Mouse (Mus musculus): ENCODE measurements around the gene Jup. TPM values are rescaled to one million over a fixed set of nuclear protein-coding genes. Genes with fewer than 3 reads are reported as not detected.

The Jup gene
- polyA plus RNA-seq, 1 experiment: 48.2 TPM

- H3K4me3 ChIP-seq (ENCODE audit: insufficient read depth, low read length): no peak overlapping the region
- TF ChIP-seq POLR2A (IDR thresholded peaks at IDR 0.05; ENCODE audit: extremely low read depth, insufficient read depth, low read length): no peak
- no peak for TF ChIP-seq CTCF (IDR thresholded peaks at IDR 0.05; ENCODE audit: extremely low read depth, insufficient read depth, low read length)
- H3K4me1 ChIP-seq (ENCODE audit: control insufficient read depth, insufficient read depth, low read length): no peaks in the 10 kb centered on the region
- no peak overlapping the region for H3K27ac ChIP-seq (ENCODE audit: insufficient read depth, low read length)
Observed at GRCm38 (mm10) chr11:100409686-100410085, 12.1 kb upstream of the Jup start.

- H3K4me1 ChIP-seq (ENCODE audit: control insufficient read depth, insufficient read depth, low read length): no peaks in the 10 kb centered on the region
- TF ChIP-seq CTCF (IDR thresholded peaks at IDR 0.05; ENCODE audit: extremely low read depth, insufficient read depth, low read length): no peak
- no peak for TF ChIP-seq POLR2A (IDR thresholded peaks at IDR 0.05; ENCODE audit: extremely low read depth, insufficient read depth, low read length)
- H3K27ac ChIP-seq (ENCODE audit: insufficient read depth, low read length): no peak overlapping the region
- H3K4me3 ChIP-seq (ENCODE audit: insufficient read depth, low read length): no peak overlapping the region
Observed at GRCm38 (mm10) chr11:100408835-100409462, 11.4 kb upstream of the Jup start.

GRCm38 (mm10) chr11:100408076-100408834 lies 10.7 kb upstream of the Jup start:
- no peak for TF ChIP-seq POLR2A (IDR thresholded peaks at IDR 0.05; ENCODE audit: extremely low read depth, insufficient read depth, low read length)
- peak; percentile 65 for TF ChIP-seq CTCF (IDR thresholded peaks at IDR 0.05; ENCODE audit: extremely low read depth, insufficient read depth, low read length)
- H3K4me3 ChIP-seq (ENCODE audit: insufficient read depth, low read length): no peak overlapping the region
- no peak overlapping the region for H3K27ac ChIP-seq (ENCODE audit: insufficient read depth, low read length)
- H3K4me1 ChIP-seq (ENCODE audit: control insufficient read depth, insufficient read depth, low read length): no peaks in the 10 kb centered on the region

- Histone ChIP-seq H3K4me3 (ENCODE audit: insufficient read depth, low read length) (no peak overlapping the region), H3K4me1 (ENCODE audit: control insufficient read depth, insufficient read depth, low read length) (no peaks in the 10 kb centered on the region), H3K27ac (ENCODE audit: insufficient read depth, low read length) (no peak overlapping the region)
- TF ChIP-seq POLR2A (IDR thresholded peaks at IDR 0.05; ENCODE audit: extremely low read depth, insufficient read depth, low read length): no peak
- TF ChIP-seq CTCF (IDR thresholded peaks at IDR 0.05; ENCODE audit: extremely low read depth, insufficient read depth, low read length): no peak
Observed at GRCm38 (mm10) chr11:100406995-100407705, 9.6 kb upstream of the Jup start.

- Histone ChIP-seq H3K27ac (ENCODE audit: insufficient read depth, low read length) (no peak overlapping the region), H3K4me1 (ENCODE audit: control insufficient read depth, insufficient read depth, low read length) (no peaks in the 10 kb centered on the region)
- TF ChIP-seq CTCF (IDR thresholded peaks at IDR 0.05; ENCODE audit: extremely low read depth, insufficient read depth, low read length) (no peak), POLR2A (IDR thresholded peaks at IDR 0.05; ENCODE audit: extremely low read depth, insufficient read depth, low read length) (no peak)
Observed at GRCm38 (mm10) chr11:100406273-100406672, 8.7 kb upstream of the Jup start.

DNA sequence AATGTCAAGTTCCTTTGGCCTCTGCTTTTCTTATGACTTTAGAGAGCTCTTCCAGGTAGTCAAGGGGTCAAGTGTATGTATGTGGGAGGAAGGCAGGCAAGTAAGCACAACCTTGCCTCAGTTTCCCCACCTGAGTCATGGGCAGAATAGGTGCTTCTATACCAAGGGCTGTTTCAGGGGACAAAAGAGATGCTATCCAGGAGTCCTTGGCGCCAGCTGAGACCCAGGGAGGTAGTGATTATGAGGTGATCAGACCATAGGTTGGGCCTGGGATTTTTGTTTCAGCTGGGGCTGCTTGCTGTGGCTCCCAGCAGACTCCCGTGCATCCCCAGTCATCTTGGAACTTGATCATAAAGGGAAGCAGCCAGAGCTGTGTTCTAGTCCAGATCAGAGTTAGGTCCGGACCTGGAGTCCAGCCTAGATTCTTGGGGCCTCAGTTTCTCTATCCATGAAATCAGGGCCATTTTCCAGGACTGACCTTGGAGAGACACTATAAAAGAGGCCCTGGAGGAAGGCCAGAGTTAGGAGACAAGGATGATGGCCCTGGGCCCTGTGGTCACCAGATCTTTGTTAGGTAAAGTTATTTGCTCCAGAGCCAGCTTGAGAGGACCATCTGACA lies 7.0 kb upstream of the Jup start:
- no peak for TF ChIP-seq CTCF (IDR thresholded peaks at IDR 0.05; ENCODE audit: extremely low read depth, insufficient read depth, low read length)
- no peak for TF ChIP-seq POLR2A (IDR thresholded peaks at IDR 0.05; ENCODE audit: extremely low read depth, insufficient read depth, low read length)
- Histone ChIP-seq H3K27ac (ENCODE audit: insufficient read depth, low read length) (no peak overlapping the region), H3K4me3 (ENCODE audit: insufficient read depth, low read length) (no peak overlapping the region), H3K4me1 (ENCODE audit: control insufficient read depth, insufficient read depth, low read length) (no peaks in the 10 kb centered on the region)

More at GRCm38 (mm10) chr11:100406273-100406672, 8.7 kb upstream of the Jup start:
- H3K4me3 ChIP-seq (ENCODE audit: insufficient read depth, low read length): no peak overlapping the region

DNA sequence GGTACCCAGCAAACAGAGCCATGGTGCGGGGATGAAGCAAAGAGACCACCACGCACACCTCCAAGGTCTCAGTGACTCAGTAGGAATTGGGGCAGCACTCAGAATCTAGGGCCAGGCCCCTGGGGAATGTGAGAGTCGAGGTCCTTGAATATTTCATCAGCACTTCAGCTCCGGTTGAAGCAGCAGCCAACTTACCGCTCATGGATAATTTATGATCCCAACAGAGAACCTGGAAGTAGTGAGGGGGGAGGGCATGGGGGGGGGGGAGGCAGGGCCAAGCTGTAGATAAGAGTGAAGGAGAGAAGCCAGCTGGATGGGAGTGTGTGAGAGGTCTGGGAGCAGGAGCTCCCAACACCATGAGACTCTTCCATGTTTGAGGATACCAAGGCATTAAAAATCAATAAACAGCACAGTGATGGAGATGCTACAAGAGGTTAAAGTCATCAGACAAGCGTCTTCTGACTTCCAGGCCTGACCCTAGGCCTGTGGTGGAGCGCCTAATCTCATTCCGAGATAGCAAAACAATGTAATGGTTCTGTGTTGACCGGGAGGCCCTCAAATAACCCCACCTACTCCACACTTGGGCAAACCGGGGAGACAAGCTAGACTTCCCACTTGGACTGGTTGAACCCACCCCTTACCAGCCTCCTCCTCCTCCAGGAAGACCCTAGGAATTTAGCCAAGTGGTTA lies 6.0 kb upstream of the Jup start:
- no peak overlapping the region for H3K4me3 ChIP-seq (ENCODE audit: insufficient read depth, low read length)
- no peaks in the 10 kb centered on the region for H3K4me1 ChIP-seq (ENCODE audit: control insufficient read depth, insufficient read depth, low read length)
- TF ChIP-seq CTCF (IDR thresholded peaks at IDR 0.05; ENCODE audit: extremely low read depth, insufficient read depth, low read length) (no peak), POLR2A (IDR thresholded peaks at IDR 0.05; ENCODE audit: extremely low read depth, insufficient read depth, low read length) (no peak)
- no peak overlapping the region for H3K27ac ChIP-seq (ENCODE audit: insufficient read depth, low read length)

DNA sequence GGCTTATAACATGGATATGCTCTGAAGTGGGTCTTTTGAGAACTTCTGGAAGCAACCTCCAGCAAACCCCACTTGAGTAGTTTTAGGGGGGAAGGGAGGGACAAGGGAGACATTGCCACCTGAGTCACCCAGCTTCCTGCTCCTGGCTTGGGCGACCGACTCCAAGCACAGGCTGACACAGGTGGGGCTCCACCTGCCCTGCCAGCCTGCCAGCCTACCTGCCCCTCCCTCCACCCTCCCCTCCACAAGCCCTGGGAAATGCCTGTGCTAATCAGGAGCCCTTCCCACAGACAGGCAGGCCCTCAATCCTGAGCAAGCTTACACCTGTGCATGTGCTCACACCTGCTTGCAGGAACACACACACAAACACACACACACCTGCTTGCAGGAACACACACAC lies 5.1 kb upstream of the Jup start:
- Histone ChIP-seq H3K4me3 (ENCODE audit: insufficient read depth, low read length) (no peak overlapping the region), H3K27ac (ENCODE audit: insufficient read depth, low read length) (no peak overlapping the region), H3K4me1 (ENCODE audit: control insufficient read depth, insufficient read depth, low read length) (no peaks in the 10 kb centered on the region)
- TF ChIP-seq CTCF (IDR thresholded peaks at IDR 0.05; ENCODE audit: extremely low read depth, insufficient read depth, low read length): no peak
- no peak for TF ChIP-seq POLR2A (IDR thresholded peaks at IDR 0.05; ENCODE audit: extremely low read depth, insufficient read depth, low read length)

GRCm38 (mm10) chr11:100402240-100402639 lies 4.7 kb upstream of the Jup start:
- TF ChIP-seq POLR2A (IDR thresholded peaks at IDR 0.05; ENCODE audit: extremely low read depth, insufficient read depth, low read length) (no peak), CTCF (IDR thresholded peaks at IDR 0.05; ENCODE audit: extremely low read depth, insufficient read depth, low read length) (no peak)
- H3K4me1 ChIP-seq (ENCODE audit: control insufficient read depth, insufficient read depth, low read length): no peaks in the 10 kb centered on the region
- H3K27ac ChIP-seq (ENCODE audit: insufficient read depth, low read length): no peak overlapping the region
- H3K4me3 ChIP-seq (ENCODE audit: insufficient read depth, low read length): no peak overlapping the region
